Mouse (Mus musculus): ENCODE measurements around the gene Tgfbr3. TPM values are rescaled to one million over a fixed set of nuclear protein-coding genes. Genes with fewer than 3 reads are reported as not detected.

The Tgfbr3 gene
- total RNA-seq, 4 experiments from 2014 or later: 217 to 303 (median 276) TPM

DNA sequence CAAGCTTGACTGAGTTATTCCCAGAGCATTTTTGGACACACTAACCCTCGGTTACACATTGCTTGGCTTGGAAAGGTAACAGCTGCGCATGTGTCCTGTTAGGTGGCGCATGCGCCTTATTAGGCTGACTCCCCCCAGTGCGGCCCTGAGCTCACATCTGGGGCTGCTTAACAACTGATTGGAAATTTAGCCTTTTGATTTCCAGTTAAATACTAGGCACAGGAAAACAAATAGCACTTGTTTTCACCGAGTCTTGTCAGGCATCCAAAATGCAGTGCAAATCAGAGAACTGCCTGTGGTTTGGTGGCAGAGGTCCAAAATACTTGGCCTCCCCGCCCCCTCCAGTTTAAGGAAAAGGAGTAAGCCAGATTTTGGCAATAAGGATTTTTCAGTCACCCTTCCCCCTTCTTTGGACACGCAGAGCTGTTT lies 121.5 kb downstream of the Tgfbr3 start:
- DNase-seq: peak; percentile 70

DNA sequence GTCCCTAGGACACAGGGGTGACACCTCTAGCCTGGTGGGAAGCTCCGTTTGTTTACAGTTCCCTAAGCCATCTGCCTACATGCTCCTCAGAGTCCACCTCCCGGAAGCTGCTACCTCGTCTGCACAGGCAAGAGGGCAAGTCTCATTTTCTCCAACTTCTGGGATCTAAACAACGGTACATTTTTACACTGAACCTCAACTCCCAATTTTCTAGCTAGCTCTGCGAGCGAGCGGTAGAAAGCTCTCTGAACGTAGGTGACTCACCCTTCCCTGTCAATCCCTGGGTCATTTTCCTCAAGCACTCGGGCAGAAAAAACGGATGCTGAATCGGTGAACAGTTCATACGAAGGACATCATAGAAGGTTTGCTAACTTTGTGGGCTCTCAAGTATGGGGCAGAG lies 122.1 kb downstream of the Tgfbr3 start:
- DNase-seq: peak; percentile 54

DNA sequence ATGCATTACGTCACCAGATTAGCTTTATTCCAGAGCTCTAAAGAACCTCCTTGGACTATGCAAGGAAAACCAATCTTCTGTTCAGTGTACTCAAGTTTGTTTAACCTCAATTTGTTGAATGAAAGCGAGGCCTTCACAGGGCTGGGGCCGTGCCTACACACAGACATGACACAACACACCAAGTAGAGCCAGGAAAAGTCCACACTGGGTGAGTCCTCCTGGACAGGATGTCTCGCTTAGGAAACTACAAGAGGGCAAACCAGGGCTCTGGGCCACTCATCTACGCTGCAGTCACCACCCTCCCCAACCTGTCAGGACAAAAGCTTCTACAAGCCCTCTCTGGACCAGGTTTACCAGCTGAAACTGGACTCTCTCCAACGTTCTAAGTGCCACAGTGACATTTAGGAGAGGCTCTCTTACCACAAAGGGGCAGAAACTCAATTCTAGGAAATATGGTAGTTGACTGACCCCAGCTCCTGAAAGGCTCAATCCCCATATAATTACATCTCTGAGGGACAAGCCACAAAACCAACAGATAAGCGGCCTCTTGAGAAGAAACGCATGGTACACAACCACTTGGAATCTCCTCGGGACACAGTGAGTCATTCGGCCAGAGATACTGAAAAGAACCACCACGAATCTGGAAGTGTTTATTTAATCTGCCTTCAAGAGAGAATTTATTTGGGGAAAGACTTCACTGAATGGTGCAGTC lies 122.6 kb downstream of the Tgfbr3 start:
- DNase-seq: peak; percentile 66

DNA sequence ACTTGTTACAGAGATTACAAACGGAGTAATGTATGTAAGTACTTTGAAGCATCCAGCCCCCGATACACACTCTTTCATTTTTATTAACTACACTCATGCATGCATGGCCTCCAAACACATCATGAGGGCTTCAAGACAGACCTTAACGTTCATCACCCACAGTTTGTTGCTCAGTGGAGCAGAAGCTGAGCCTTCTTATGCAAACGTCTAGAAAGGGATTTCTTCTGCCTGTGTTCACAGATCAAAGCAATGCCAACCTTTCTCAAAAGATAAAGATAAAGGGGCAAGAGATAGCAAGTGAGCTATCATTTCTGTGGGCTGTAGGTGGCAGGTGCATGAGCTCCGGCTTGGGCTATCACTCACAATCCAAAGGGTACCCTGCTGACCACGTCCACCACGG lies 123.7 kb downstream of the Tgfbr3 start:
- DNase-seq: no peak

DNA sequence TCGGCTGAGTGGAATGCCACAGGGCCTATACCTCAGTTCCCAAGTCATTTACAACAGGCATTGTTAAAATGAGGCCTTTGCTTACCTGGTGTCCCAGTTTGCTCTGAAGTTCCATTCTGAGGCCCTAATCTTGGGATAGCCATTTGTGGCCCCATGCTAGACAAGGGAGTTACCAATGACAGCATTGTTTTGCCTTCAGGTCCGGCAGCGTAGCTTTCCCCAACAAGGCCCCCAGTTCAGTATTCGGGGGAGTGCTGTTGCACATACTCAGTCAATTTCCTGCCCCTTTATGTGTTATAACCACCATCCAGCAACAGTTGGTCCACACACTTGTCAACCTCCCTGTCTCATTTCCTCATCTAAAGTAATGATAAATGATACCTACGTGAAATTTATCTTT lies 124.2 kb downstream of the Tgfbr3 start:
- DNase-seq: no peak

DNA sequence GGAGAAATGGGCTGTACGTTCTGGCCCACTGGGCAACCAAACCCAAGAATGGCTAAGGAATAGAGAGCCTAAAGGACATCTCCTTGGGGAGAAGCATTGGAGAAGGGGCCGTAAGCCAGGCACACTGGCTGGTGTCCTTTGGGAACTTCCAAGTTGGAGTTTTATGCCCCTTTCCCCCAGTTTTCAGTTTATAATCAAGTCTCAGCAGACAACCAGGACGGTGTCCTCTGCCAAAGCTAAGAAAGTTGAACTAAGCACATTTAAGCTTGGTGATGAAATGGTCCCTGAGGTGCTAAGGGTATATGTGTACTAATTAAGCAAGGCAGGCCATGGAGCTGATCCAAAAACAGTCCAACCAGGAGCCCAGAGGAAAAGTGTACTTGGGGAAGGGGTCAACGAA lies 124.6 kb downstream of the Tgfbr3 start:
- no peak for DNase-seq

DNA sequence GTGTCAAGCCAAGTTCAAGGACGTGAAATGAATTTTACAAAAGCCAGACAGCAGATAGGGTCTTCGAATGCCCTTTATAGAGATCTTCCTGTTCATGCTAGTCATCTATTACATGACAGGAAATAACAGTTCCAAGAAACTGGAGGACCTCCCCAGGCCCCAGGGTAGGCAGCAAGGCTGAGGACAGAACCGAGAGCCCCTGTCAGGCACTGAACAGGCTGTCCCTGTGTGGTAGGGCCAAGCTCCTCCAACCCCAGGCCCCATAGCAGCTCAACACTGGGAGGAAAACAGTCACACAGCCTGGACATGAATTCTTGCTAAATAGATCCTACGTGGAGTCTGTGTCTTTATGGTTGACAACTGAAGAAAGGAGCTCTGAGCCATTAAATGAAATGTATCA lies 125.3 kb downstream of the Tgfbr3 start:
- no peak for DNase-seq

DNA sequence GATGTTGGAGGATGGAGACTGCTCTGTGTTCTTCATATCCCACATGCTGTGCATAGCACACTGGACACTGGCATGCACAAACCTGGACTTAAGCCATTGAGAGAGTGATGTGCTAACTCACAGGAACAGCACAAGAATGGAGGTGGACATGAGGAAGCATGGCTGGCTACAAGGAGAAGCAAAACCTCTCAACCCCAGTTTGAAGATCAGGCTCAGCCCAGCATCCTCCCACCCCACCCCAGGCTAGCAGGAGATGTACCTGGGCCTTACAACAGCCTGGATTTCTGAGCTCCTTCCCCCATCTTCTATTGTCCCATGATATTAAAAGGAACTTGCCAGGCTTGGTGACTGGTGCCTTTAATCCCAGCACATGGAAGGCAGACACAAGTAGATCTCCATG lies 126.1 kb downstream of the Tgfbr3 start:
- DNase-seq: no peak

DNA sequence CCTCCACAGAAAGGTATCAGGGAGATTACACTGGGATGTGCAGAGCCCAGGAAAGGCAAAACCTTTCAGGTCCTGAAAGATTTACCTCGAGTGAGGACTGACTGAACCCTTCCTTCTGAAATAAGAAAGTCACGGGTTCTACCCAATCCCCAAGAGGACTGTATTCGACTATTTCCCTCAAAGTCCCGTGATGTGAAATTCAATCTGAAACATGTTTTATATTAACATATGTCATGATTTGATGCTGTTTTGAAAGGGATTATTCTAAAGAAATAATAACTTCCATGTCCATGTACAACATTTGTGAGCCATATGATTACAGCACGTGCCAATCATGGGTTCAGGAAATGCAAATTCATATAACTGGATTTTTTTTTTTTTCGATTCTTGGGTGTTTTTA lies 126.6 kb downstream of the Tgfbr3 start:
- DNase-seq: no peak

DNA sequence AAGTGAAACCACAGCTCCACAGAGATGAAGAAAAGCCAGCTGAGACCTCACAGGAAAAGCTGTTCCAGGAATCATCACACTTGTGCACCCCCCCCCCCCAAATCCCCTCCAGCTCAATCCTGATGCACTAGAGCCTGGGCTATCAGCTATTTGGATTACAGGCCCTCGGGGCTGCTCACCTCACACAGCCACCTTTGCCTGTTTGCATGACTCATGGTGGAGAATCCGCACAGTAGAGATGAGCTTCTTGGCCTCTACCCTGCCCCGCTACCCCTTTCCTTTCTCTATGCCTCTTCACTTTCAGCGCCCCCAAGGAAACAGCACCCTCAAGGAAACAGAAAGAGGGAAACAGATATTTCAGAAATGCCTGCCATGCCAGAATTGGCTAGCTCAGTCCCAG lies 127.1 kb downstream of the Tgfbr3 start:
- no peak for DNase-seq

DNA sequence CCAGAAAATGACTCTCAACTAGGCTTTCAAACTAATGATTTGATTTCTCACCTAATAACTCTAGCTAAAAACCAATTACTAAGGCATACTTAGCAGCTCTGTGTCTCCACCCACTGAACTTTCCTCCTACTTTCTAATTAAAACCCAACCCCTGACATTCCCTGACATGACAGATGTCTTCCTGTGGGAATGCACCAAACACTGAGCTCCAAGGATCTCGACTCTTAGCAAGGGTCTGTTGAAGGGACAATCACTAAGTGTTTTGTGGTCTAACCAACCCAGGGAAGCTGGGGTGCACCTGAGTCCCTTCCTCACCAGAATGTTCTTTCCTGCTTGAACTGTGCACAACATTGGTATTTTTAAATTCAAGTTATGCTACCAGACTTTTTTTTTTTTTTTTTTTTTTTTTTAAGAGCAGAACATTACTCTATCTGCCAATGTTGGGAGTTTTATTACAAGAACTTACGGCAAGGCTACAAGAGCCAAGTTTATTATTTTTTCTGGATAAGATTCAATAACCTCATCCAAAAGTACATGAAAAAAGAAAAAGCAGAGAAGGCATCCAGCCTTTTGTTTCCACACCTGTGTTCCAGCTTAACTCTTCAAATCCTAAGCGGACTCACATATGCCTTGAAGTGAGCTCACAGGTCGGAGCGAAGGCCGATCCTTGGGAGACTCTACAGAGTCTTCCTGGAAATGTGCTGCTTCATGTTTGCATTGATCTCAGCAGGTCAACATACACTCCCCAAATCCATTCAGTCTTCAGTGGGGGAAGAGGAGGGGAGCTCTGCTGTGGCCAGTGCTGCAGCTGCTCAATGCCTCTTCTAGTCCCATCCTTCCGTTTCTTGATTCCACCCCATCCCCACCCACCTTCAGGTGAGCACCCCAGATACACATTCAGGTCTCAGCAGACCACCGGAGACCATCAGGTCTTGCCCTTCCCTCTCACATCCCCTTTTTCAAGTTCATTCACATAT lies 129.2 kb downstream of the Tgfbr3 start:
- DNase-seq: no peak

DNA sequence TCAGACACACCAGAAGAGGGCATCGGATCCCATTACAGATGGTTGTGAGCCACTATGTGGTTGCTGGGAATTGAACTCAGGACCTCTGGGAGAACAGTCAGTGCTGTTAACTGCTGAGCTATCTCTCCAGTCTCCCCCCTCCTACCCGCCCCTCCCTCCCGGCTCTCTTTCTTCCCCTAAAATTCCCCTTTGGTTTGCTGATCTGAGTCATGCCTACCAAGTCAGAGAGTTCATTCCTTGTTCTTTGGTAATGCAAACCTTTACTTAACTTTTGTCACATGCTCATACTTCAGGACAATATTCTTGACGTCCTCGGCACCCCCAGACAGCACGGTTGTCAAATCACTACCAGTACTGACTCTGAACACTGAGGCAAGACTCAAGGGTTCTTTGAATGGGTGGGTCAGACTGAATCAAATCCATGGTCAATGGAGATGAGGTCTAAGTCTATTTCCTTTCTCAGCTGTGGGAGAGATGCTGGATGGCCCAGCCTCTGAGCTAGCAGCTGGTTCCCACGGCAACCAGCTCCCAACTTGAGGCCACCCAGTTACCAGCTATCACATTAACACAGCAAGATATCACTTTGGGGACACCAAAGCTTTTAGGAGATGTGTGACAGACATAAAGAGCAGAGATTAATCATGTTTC lies 130.8 kb downstream of the Tgfbr3 start:
- no peak for DNase-seq

DNA sequence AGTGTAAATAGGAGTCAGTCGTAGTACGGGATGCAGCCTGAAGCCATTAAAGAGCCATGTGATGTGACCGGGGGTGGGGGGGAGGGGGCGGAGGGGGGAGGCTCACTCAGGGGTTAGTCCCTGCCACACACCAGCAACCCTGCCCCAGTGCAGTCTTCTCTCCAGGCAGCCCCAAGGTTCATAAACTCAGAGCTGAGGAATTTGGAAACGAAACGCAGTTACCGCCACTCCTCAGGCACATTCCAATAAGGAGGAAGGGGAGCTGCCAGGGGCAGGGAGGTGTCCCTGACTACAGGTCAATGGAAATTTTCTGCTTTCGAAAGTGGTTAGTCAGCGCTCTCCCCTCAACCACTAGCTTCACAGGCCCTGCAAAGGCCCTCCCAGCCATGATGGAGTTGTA lies 132.0 kb downstream of the Tgfbr3 start:
- DNase-seq: peak; percentile 76

DNA sequence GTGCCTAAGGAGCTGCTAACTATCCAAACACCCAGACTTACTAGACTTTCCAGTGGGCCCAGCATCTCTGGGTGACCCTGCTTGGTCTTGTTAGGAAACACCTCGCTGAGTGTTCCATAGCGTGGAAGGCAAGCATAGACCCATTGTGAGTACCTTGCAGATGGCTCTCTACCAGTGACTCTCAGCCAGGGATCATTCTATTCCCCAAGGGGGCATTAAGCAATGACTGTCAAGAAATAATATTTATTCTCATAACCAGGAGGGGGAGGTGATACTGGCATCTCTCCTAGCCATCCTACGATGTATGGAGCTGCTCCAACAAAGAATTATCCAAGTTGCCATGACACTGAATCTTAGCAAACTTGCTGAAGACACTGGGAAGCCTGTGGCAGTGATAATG lies 133.3 kb downstream of the Tgfbr3 start:
- DNase-seq: no peak

DNA sequence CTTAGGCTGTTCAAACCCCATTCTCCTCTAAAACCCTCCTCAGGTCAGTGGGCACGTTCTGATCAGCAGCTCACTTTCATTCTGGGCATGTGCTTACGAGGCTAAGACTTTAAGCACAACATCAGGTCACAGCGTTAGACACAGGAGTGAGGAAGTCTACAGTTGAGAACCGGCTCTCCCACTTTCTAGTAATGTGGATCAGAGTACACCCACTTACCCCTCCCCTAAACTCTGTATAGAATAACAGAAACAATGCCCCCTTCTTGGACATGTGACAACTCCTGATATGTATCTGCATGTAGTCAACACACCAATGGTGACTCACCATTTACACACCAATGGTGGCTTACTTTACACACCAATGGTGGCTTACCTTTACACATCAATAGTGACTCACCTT lies 136.4 kb downstream of the Tgfbr3 start:
- no peak for DNase-seq

DNA sequence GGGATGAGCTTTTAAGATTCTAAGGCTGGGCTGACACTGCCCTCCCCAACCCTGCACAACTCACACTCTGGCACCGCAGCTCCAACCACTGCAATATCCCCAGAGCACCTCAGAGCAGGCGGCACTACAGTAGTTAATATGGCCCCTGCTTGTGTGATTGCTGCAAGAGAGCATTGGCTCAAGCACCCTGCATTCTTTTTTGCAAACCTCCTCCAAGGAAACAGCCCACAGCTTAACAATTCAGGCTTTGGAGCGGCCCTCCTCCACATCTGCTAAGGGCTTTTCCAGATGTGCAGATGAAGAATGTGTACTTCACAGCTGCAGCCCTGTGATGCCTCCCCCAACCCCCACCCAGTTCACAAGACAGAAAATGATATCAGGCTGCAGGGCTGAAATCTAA lies 138.1 kb downstream of the Tgfbr3 start:
- no peak for DNase-seq

DNA sequence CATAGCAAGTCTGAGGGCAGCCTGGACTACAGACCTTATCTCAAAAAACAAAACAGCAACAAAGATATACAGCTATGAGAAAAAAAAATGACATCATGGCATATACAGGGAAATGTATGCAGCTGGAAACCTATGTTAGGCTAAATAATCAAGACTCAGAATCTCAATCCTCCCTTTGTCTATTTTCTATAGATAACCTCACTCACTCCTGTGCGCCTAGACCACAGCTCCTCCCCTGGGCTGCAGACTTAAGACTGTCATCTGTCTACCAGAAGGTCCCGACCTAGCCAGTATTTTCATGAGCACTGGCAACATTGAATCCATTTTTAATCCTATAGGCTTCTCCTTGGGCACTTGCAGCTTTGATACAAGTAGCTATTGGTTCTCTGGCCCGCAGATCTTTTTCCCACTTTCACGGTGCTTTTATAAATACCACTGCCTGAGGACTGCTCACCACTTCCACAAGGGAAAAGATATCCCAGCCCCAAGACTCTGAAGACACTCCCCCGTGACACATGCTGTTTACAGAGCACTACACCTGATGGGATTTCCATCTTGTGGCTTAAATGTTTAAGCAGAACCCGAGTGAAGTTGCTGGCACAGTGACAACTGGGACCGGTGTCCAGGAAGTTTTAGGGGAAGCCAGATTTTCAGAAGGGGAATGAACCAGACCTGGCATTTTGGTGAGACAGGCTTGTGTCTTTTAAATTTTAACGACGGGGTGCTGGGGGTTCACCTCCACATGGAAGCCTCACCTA lies 138.7 kb downstream of the Tgfbr3 start:
- no peak for DNase-seq

DNA sequence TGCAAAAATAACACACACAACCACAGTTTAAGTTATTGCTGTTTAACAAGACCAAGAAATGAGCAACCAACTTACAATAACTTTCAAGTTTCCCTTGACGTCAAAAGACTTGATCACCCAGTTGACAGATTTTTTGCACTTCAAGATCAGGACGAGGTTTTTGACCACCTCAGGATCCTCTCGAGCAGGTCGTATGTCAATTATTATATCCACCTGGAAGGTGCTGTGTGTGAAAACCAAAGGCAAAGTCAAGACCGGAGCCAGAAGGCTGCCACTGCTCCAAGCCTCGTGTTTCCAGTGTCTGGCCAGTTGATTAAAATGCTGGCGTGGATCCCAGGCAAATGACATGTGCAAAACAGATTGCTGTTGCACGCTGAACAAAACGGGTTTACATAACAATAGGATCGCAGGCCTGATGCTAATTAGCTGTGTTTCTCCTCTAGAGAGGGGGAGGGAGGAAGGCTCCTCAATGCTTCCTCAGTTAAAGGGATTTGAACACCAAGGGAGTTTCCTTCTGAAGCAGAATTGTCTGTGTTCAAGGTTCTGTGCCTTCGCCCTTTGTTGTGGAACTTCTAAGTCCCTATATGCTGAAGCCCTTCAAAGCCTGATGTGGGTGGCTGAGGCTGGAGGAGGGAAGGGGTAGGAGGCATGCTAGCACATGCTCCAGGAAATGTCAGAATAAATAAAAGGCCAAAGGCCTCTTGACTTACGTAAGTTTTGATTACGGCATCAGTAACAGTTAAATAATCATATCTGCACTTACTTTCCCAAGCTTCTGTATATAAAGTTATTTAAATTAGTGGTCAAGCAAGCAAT lies 141.3 kb downstream of the Tgfbr3 start:
- peak; percentile 75 for DNase-seq

DNA sequence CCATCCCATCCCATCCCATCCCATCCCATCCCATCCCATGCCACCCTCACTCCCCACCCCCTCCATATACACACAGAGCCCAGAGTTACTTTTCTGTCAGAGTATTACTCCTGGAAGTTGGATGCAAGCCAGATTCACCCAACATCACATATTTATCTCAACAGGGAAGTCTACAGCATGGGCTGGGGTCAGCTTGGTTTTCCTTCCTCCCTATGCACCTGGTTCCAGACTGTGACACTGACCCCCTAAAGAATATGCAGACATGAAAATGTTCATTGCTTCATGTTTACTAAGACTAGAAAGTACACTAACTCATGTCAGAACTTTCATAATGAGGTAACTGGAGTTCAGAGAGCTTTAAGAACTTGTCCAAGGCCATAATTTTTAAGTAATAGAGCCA lies 142.0 kb downstream of the Tgfbr3 start:
- no peak for DNase-seq

DNA sequence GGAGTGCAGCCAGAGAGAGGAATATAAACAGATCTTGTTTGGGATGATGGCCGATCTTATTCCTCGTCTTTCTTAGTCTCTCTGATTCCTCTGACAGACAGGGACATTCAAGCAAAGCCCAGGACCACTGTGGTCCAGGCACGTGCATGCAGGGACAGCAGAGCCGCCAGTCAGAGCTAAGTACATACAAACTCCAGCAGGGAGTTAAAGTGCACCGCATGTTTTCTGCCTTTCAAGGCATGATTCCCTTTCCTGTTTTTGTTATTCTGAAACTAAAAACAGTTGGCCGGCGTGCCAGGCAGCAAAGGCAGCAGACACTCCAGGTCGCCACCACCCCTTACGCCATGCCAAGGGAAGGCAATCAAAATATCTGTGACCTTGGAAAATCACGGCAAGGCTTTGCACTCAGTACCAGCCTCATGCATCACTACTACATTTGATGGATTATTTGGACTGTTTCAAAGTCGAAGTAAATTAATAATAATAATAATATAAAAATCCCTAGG lies 143.3 kb downstream of the Tgfbr3 start:
- DNase-seq: peak; percentile 47

DNA sequence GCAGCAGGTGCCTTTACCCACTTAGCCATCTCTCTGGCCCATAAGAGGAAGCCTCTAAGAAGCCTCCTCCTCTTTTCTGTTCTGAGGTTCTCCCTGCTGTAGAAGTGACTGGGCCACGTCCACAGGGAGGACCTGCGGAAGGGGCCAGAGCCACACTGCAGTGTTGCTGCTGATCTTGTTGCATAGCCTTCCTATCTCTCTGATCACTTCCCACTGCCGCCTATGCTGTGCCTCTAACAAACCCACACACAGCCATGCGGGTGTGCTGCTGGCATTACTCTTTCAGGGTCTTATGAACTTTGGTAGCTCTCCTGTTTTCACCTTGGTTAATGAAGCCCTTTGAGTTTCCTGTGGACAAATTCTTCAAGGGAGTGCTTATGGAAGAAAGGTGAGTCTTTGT lies 144.3 kb downstream of the Tgfbr3 start:
- DNase-seq: no peak

Data from adrenal gland, adult 8-10 months (tissue).